In genomic region chr10:117130037-117130436, GRCm38 (mm10) we compare ENCODE assay signal across 9 mouse cellular contexts. TPM values are rescaled to one million over a fixed set of nuclear protein-coding genes. Genes with fewer than 3 reads are reported as not detected.
DNase-seq lines count a peak whose midpoint lies in the region; ATAC-seq and TF ChIP-seq lines count a peak whose summit lies in the region.
"Had no signal": no experiment of that assay in that cellular context is flagged by ENCODE, and none has a peak within 500 bp of the region (broad histone marks: within the 10 kb centered on the region; RNA-seq: fewer than 3 reads in every experiment).

No protein-coding gene starts in this region.

- H3K4me2 ChIP-seq in liver, embryonic 11.5 days = no peak overlapping the region
- H3K4me2 ChIP-seq in stomach, postnatal 0 days (replicated peaks; ENCODE audit: low read depth) = no peak overlapping the region

- DNase-seq in gastrocnemius, adult 2 months = peak; percentile 71
- no peak for DNase-seq in gastrocnemius, postnatal 4 days (ENCODE audit: low spot score in 2 of 2)
- DNase-seq in NIH3T3 (ENCODE audit: low read depth) = peak; percentile 87
- DNase-seq in cerebellum, postnatal 25 days = peak; percentile 44 to 61
- DNase-seq in liver, embryonic 11.5 days (ENCODE audit: low spot score) = peak; percentile 22
- DNase-seq in midbrain, embryonic 10.5 days (ENCODE audit: low spot score) = no peak
- no peak for DNase-seq in frontal cortex, adult 2 months (ENCODE audit: extremely low spot score in 1 of 2, low spot score in 1 of 2)
- DNase-seq in stomach, postnatal 0 days (ENCODE audit: low spot score) = no peak
- DNase-seq: right cerebral cortex, adult 18-20 months had no signal

- 0 out of 2 replicates have a peak, but pooled peaks have one; percentile 26 for ATAC-seq in liver, embryonic 11.5 days (replicated peaks; ENCODE audit: low FRiP score)
- no peak for ATAC-seq in stomach, postnatal 0 days (ENCODE audit: low FRiP score, low TSS enrichment)

- H3K4me1 ChIP-seq in liver, embryonic 11.5 days (replicated peaks; ENCODE audit: control insufficient read depth, insufficient read depth, low read length) = peaks cover 19% of the 10 kb centered on the region
- H3K4me1 ChIP-seq in midbrain, embryonic 10.5 days = peaks cover 9% of the 10 kb centered on the region
- H3K4me1 ChIP-seq in stomach, postnatal 0 days (replicated peaks; ENCODE audit: control insufficient read depth, insufficient read depth) = no peaks in the 10 kb centered on the region

- H3K27ac ChIP-seq in gastrocnemius, adult 2 months = peak overlapping the region; percentile 16
- no peak overlapping the region for H3K27ac ChIP-seq in liver, embryonic 11.5 days (ENCODE audit: low read depth, low read length)
- H3K27ac ChIP-seq in midbrain, embryonic 10.5 days (replicated peaks) = no peak overlapping the region
- no peak overlapping the region for H3K27ac ChIP-seq in stomach, postnatal 0 days (replicated peaks)

- TF ChIP-seq CTCF in gastrocnemius, adult 2 months (IDR thresholded peaks at IDR 0.05) = no peak
- no peak for TF ChIP-seq CTCF in stomach, postnatal 0 days (IDR thresholded peaks at IDR 0.05; ENCODE audit: low read depth)

- intact Hi-C loops in gastrocnemius, adult 2 months (cut with DNase I) = no loop called here

- no peak overlapping the region for H3K9ac ChIP-seq in liver, embryonic 11.5 days (ENCODE audit: low read depth, low read length)
- no peak overlapping the region for H3K9ac ChIP-seq in stomach, postnatal 0 days (ENCODE audit: low read length)

- no peak for TF ChIP-seq EP300 in stomach, postnatal 0 days (optimal IDR thresholded peaks at IDR 0.05)

- 0 out of 2 replicates have a peak, but pooled peaks cover 3% of the 10 kb centered on the region for H3K36me3 ChIP-seq in liver, embryonic 11.5 days (ENCODE audit: control insufficient read depth, insufficient read depth, low read length)
- H3K36me3 ChIP-seq in midbrain, embryonic 10.5 days = peaks cover 28% of the 10 kb centered on the region
- no peaks in the 10 kb centered on the region for H3K36me3 ChIP-seq in stomach, postnatal 0 days (ENCODE audit: control insufficient read depth, insufficient read depth, low read length)

- WGBS in liver, embryonic 11.5 days = 90% methylated on average over 6 of the region's 6 CpGs
- 93% methylated on average over 6 of the region's 6 CpGs for WGBS in midbrain, embryonic 10.5 days
- 50% methylated on average over 6 of the region's 6 CpGs for WGBS in stomach, postnatal 0 days

- no peaks in the 10 kb centered on the region for H3K27me3 ChIP-seq in liver, embryonic 11.5 days (replicated peaks; ENCODE audit: control insufficient read depth, insufficient read depth, low read length)
- H3K27me3 ChIP-seq in midbrain, embryonic 10.5 days (ENCODE audit: low read depth, poor library complexity, severe bottlenecking) = no peaks in the 10 kb centered on the region
- no peaks in the 10 kb centered on the region for H3K27me3 ChIP-seq in stomach, postnatal 0 days (ENCODE audit: control insufficient read depth, insufficient read depth, low read length)

- H3K4me3 ChIP-seq in gastrocnemius, adult 2 months = no peak overlapping the region
- H3K4me3 ChIP-seq in liver, embryonic 11.5 days (ENCODE audit: low read depth, low read length) = no peak overlapping the region
- no peak overlapping the region for H3K4me3 ChIP-seq in midbrain, embryonic 10.5 days
- no peak overlapping the region for H3K4me3 ChIP-seq in stomach, postnatal 0 days (ENCODE audit: low read depth, low read length)

- H3K9me3 ChIP-seq in liver, embryonic 11.5 days (ENCODE audit: control insufficient read depth, low read length) = no peaks in the 10 kb centered on the region
- H3K9me3 ChIP-seq in midbrain, embryonic 10.5 days (replicated peaks) = 0 out of 2 replicates have a peak, but pooled peaks cover 5% of the 10 kb centered on the region
- no peaks in the 10 kb centered on the region for H3K9me3 ChIP-seq in stomach, postnatal 0 days (ENCODE audit: control insufficient read depth, low read length)

RNA-seq across cellular contexts. Expression of gene Frs2, which starts 18.3 kb away (rescaled TPM):
- 10 to 100 TPM in 1 of 2 experiments, 1 to 10 TPM in 1; 8.1 to 11.5 TPM for total RNA-seq in gastrocnemius, adult 2 months (2021)
- total RNA-seq in gastrocnemius, postnatal 4 days (2021) = 10 to 100 TPM; 15.4 to 17.7 TPM
- 21.3 and 23.5 TPM in 2 replicates for polyA plus RNA-seq in liver, embryonic 11.5 days (2014; fragmentation: Nextera tagmentation; extraction: Ambion mirVana)
- 16.0 and 21.1 TPM in 2 replicates for polyA plus RNA-seq in midbrain, embryonic 10.5 days (2016; fragmentation: Nextera tagmentation; extraction: Ambion mirVana)
- 33.4 and 34.2 TPM in 2 replicates for polyA plus RNA-seq in frontal cortex, adult 2 months (2012; rRNA removed)
- polyA plus RNA-seq in stomach, postnatal 0 days (2015; fragmentation: Nextera tagmentation; extraction: Ambion mirVana) = 11.6 and 11.9 TPM in 2 replicates

Comparison
In these comparisons a context has a peak if more than half of its experiments do, and no peak if none do; other contexts are left out.
1. DNase-seq: peak in gastrocnemius, adult 2 months (single experiment), NIH3T3 (single experiment), cerebellum, postnatal 25 days (2 of 2) and liver, embryonic 11.5 days (single experiment); none in gastrocnemius, postnatal 4 days (0 of 2), midbrain, embryonic 10.5 days (single experiment), frontal cortex, adult 2 months (0 of 2) and stomach, postnatal 0 days (single experiment).